Mouse (Mus musculus): ENCODE results near the gene Pde3b. TPM values are rescaled to one million over a fixed set of nuclear protein-coding genes. Genes with fewer than 3 reads are reported as not detected.

Pde3b gene
- total RNA-seq, 2 experiments from 2014 or later, result 8.4 to 12.5 TPM

DNA sequence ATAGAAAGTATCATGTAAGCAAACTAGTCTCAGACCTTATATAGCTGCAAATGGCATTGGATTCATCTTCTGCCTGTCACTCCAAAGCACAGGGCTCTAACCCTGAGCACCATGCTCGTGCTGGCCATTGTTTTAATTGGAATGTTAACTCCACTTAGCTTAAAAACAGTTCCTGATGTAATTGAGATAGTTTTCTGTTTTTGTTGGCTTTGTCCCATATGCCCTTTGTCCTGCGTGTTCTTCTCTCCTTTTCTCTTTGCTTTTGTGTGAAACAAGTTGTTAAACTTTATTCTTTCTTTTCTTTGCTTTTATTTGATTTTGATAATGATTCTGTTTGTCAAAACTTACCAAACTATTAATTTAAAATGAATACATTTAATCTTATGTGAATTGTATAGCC, 167.4 kb downstream of the Pde3b start:
- intact Hi-C loops (cut with DNase I), result loop anchor here (5.0 kb wide), 2 partner anchors 90 to 135 kb away; partner anchors contain the start of gene Calcb
- no peak for DNase-seq (ENCODE audit: low spot score in 2 of 2)

Other genes starting within 250 kb of the Pde3b start
- 10 to 100 TPM; 60.8 to 62.8 TPM for gene Copb1, start 160.6 kb upstream of the Pde3b start, total RNA-seq (2021)
- 100 to 1,000 TPM; 108 TPM for gene Psma1, start 139.2 kb upstream of the Pde3b start, total RNA-seq (2021)
- 1 to 10 TPM; 1.4 to 1.7 TPM for gene Cyp2r1, start 147.7 kb downstream of the Pde3b start, total RNA-seq (2021)
- 1 to 10 TPM in 1 of 2 experiments, under 1 TPM in 1; 0.69 to 1.1 TPM for gene Calca, start 221.1 kb downstream of the Pde3b start, total RNA-seq (2021)

Data from left cerebral cortex, postnatal 25 days (tissue).